Mouse (Mus musculus) lung, embryonic 15.5 days (tissue): Measurements from ENCODE around the gene Crym. TPM values are rescaled to one million over a fixed set of nuclear protein-coding genes. Genes with fewer than 3 reads are reported as not detected.
A peak's percentile ranks its signal among the peaks of the same experiment; 100 is the strongest.

Source experiments
- ATAC-seq: fragments of 200-750 bp; cut with Nextera tagmentation; 2 replicates; pipeline ENCODE4 v1.8.0; 2017; ENCODE audit warnings: moderate number of reproducible peaks, borderline replicate concordance; ENCODE audit not compliant: low FRiP score, low TSS enrichment; ENCODE audit errors: extremely low read depth
- H3K27ac ChIP-seq: fragments of 300-500 bp; sonication (generic); 2 replicates; pipeline ENCODE4 v1.5.1; 2015; ENCODE audit warnings: moderate library complexity, mild to moderate bottlenecking, inconsistent platforms
- H3K27me3 ChIP-seq: fragments of 300-500 bp; sonication (generic); 2 replicates; pipeline ENCODE4 v1.6.1; 2015; ENCODE audit warnings: inconsistent platforms
- H3K36me3 ChIP-seq: fragments of 300-500 bp; sonication (generic); 2 replicates; pipeline ENCODE4 v1.6.1; 2015; ENCODE audit warnings: inconsistent platforms
- H3K4me1 ChIP-seq: fragments of 300-500 bp; sonication (generic); 2 replicates; pipeline ENCODE4 v1.6.1; 2015; ENCODE audit warnings: inconsistent platforms
- H3K4me2 ChIP-seq: fragments of 300-500 bp; sonication (generic); 2 replicates; pipeline ENCODE4 v1.6.1; 2015; ENCODE audit warnings: inconsistent platforms, mild to moderate bottlenecking, moderate library complexity
- H3K4me3 ChIP-seq: fragments of 300-500 bp; sonication (generic); 2 replicates; pipeline ENCODE4 v1.5.1; 2015; ENCODE audit warnings: mild to moderate bottlenecking, inconsistent platforms
- H3K9ac ChIP-seq: fragments of 300-500 bp; sonication (generic); 2 replicates; pipeline ENCODE4 v1.6.1; 2015; ENCODE audit warnings: inconsistent platforms
- H3K9me3 ChIP-seq: fragments of 300-500 bp; sonication (generic); 2 replicates; pipeline ENCODE4 v1.6.1; 2016; ENCODE audit warnings: inconsistent platforms
- WGBS: fragments of 180-500 bp; shearing (Covaris S2); methylation state at CpG from one replicate; pipeline ENCODE4 v1.1.7; 2015; 5-methylcytosine and 5-hydroxymethylcytosine counted together
- polyA plus RNA-seq: library from polyadenylated mRNA; unstranded; fragments of >200 nt; fragmentation: Nextera tagmentation; extraction: Ambion mirVana; gene quantifications from 2 replicates; pipeline ENCODE4 v1.2.1, GENCODE M21; 2015

Crym gene
- polyA plus RNA-seq = 4.3 and 4.4 TPM in 2 replicates

GRCm38 (mm10) chr7:120201771-120202170 lies at the start of gene Crym:
Gene Crym, minus strand, starts transcription at chr7:120202111.
- Histone ChIP-seq H3K27me3 (peaks cover 28% of the 10 kb centered on the region), H3K4me2 (peak within 1 kb of the TSS; percentile 60), H3K9me3 (no peaks in the 10 kb centered on the region), H3K4me3 (peak within 1 kb of the TSS; percentile 17), H3K36me3 (no peaks in the 10 kb centered on the region), H3K27ac (no peak within 1 kb of the TSS), H3K4me1 (peaks cover 15% of the 10 kb centered on the region), H3K9ac (no peak within 1 kb of the TSS)
- no peak for ATAC-seq
- WGBS = 4% methylated on average over 26 of the region's 26 CpGs

GRCm38 (mm10) chr7:120241092-120241491 lies 39.2 kb upstream of the Crym start:
- H3K27me3 ChIP-seq = no peaks in the 10 kb centered on the region
- no peak for ATAC-seq
- H3K4me1 ChIP-seq = no peaks in the 10 kb centered on the region
- no peak overlapping the region for H3K4me3 ChIP-seq
- no peak overlapping the region for H3K4me2 ChIP-seq
- no peaks in the 10 kb centered on the region for H3K9me3 ChIP-seq
- no peaks in the 10 kb centered on the region for H3K36me3 ChIP-seq
- no peak overlapping the region for H3K9ac ChIP-seq
- H3K27ac ChIP-seq = no peak overlapping the region

GRCm38 (mm10) chr7:120228541-120228940 lies 26.6 kb upstream of the Crym start:
- H3K36me3 ChIP-seq = no peaks in the 10 kb centered on the region
- H3K9ac ChIP-seq = no peak overlapping the region
- H3K4me3 ChIP-seq = no peak overlapping the region
- H3K9me3 ChIP-seq = no peaks in the 10 kb centered on the region
- H3K27ac ChIP-seq = no peak overlapping the region
- no peak overlapping the region for H3K4me2 ChIP-seq
- no peaks in the 10 kb centered on the region for H3K27me3 ChIP-seq
- ATAC-seq = no peak
- no peaks in the 10 kb centered on the region for H3K4me1 ChIP-seq

GRCm38 (mm10) chr7:120205989-120206388 lies 4.1 kb upstream of the Crym start:
- Histone ChIP-seq H3K4me2 (no peak overlapping the region), H3K36me3 (no peaks in the 10 kb centered on the region)

GRCm38 (mm10) chr7:120203789-120204188 lies 1.9 kb upstream of the Crym start, which contains the start of gene Abca14:
Gene Abca14, plus strand, starts transcription at chr7:120203961.
- Histone ChIP-seq H3K9me3 (no peaks in the 10 kb centered on the region), H3K27me3 (peaks cover 28% of the 10 kb centered on the region), H3K9ac (no peak within 1 kb of the TSS), H3K4me1 (peaks cover 15% of the 10 kb centered on the region), H3K36me3 (no peaks in the 10 kb centered on the region), H3K27ac (no peak within 1 kb of the TSS), H3K4me2 (no peak within 1 kb of the TSS), H3K4me3 (no peak within 1 kb of the TSS)
- peak; percentile 73; the same call in 1 of the 2 replicates for ATAC-seq
- WGBS = 4% methylated on average over 26 of the region's 26 CpGs

More at GRCm38 (mm10) chr7:120205989-120206388, 4.1 kb upstream of the Crym start:
- Histone ChIP-seq H3K4me3 (no peak overlapping the region), H3K27me3 (peaks cover 17% of the 10 kb centered on the region), H3K9me3 (no peaks in the 10 kb centered on the region), H3K4me1 (peaks cover 15% of the 10 kb centered on the region), H3K27ac (no peak overlapping the region), H3K9ac (no peak overlapping the region)
- ATAC-seq = peak; percentile 53; the same call in 1 of the 2 replicates
- WGBS = 30% methylated on average over 9 of the region's 9 CpGs

- peak overlapping the region; percentile 17 for H3K4me3 ChIP-seq
- H3K9me3 ChIP-seq = no peaks in the 10 kb centered on the region
- no peak overlapping the region for H3K9ac ChIP-seq
- H3K27me3 ChIP-seq = peaks cover 28% of the 10 kb centered on the region
- H3K27ac ChIP-seq = no peak overlapping the region
- H3K36me3 ChIP-seq = no peaks in the 10 kb centered on the region
- no peak for ATAC-seq
- WGBS = 2% methylated on average over 13 of the region's 14 CpGs
- peak overlapping the region; percentile 60 for H3K4me2 ChIP-seq
- H3K4me1 ChIP-seq = peaks cover 15% of the 10 kb centered on the region
Measured at GRCm38 (mm10) chr7:120201231-120201744, 623 bp downstream of the Crym start.

GRCm38 (mm10) chr7:120195207-120195606 lies 6.7 kb downstream of the Crym start:
- no peak overlapping the region for H3K27ac ChIP-seq
- H3K4me1 ChIP-seq = no peaks in the 10 kb centered on the region
- no peak overlapping the region for H3K4me2 ChIP-seq
- no peak overlapping the region for H3K9ac ChIP-seq
- H3K27me3 ChIP-seq = peaks cover 3% of the 10 kb centered on the region; the same call in 1 of the 2 replicates
- no peaks in the 10 kb centered on the region for H3K9me3 ChIP-seq
- WGBS = 83% methylated on average over 4 of the region's 4 CpGs
- no peak for ATAC-seq
- no peaks in the 10 kb centered on the region for H3K36me3 ChIP-seq
- H3K4me3 ChIP-seq = no peak overlapping the region

- H3K4me3 ChIP-seq = no peak overlapping the region
- no peak overlapping the region for H3K9ac ChIP-seq
- no peaks in the 10 kb centered on the region for H3K9me3 ChIP-seq
- ATAC-seq = no peak
- H3K4me2 ChIP-seq = no peak overlapping the region
- H3K36me3 ChIP-seq = no peaks in the 10 kb centered on the region
- no peaks in the 10 kb centered on the region for H3K4me1 ChIP-seq
- H3K27ac ChIP-seq = no peak overlapping the region
- WGBS = 86% methylated on average over 6 of the region's 6 CpGs
- no peaks in the 10 kb centered on the region for H3K27me3 ChIP-seq
Measured at GRCm38 (mm10) chr7:120192816-120193215, 9.1 kb downstream of the Crym start.

- WGBS = 45% methylated on average over 3 of the region's 3 CpGs
- no peak overlapping the region for H3K27ac ChIP-seq
- H3K4me3 ChIP-seq = no peak overlapping the region
- no peak for ATAC-seq
- no peak overlapping the region for H3K9ac ChIP-seq
- H3K4me2 ChIP-seq = no peak overlapping the region
- no peaks in the 10 kb centered on the region for H3K36me3 ChIP-seq
- no peaks in the 10 kb centered on the region for H3K27me3 ChIP-seq
- no peaks in the 10 kb centered on the region for H3K4me1 ChIP-seq
- no peaks in the 10 kb centered on the region for H3K9me3 ChIP-seq
Measured at GRCm38 (mm10) chr7:120192207-120192606, 9.7 kb downstream of the Crym start.

GRCm38 (mm10) chr7:120190150-120190665 lies 11.7 kb downstream of the Crym start:
- Histone ChIP-seq H3K36me3 (no peaks in the 10 kb centered on the region), H3K27ac (no peak overlapping the region), H3K4me1 (no peaks in the 10 kb centered on the region), H3K9ac (no peak overlapping the region), H3K4me3 (no peak overlapping the region), H3K4me2 (no peak overlapping the region), H3K27me3 (no peaks in the 10 kb centered on the region), H3K9me3 (no peaks in the 10 kb centered on the region)
- no peak for ATAC-seq
- 33% methylated on average over 8 of the region's 8 CpGs for WGBS

- H3K9me3 ChIP-seq = no peaks in the 10 kb centered on the region
- ATAC-seq = no peak
- H3K27ac ChIP-seq = no peak overlapping the region
- H3K27me3 ChIP-seq = no peaks in the 10 kb centered on the region
- H3K4me3 ChIP-seq = no peak overlapping the region
- no peaks in the 10 kb centered on the region for H3K4me1 ChIP-seq
- H3K36me3 ChIP-seq = no peaks in the 10 kb centered on the region
- 61% methylated on average over 8 of the region's 8 CpGs for whole genome bisulfite sequencing
- H3K9ac ChIP-seq = no peak overlapping the region
- H3K4me2 ChIP-seq = no peak overlapping the region
Measured at GRCm38 (mm10) chr7:120189369-120190149, 12.4 kb downstream of the Crym start.

GRCm38 (mm10) chr7:120188946-120189345 lies 13.0 kb downstream of the Crym start:
- H3K9ac ChIP-seq = no peak overlapping the region
- no peaks in the 10 kb centered on the region for H3K4me1 ChIP-seq
- no peak for ATAC-seq

More at GRCm38 (mm10) chr7:120188946-120189345, 13.0 kb downstream of the Crym start:
- Histone ChIP-seq H3K9me3 (no peaks in the 10 kb centered on the region), H3K27ac (no peak overlapping the region), H3K4me2 (no peak overlapping the region), H3K36me3 (no peaks in the 10 kb centered on the region), H3K4me3 (no peak overlapping the region), H3K27me3 (no peaks in the 10 kb centered on the region)
- WGBS = 88% methylated on average over 5 of the region's 5 CpGs
